Mouse (Mus musculus): Measurements from ENCODE around the gene Sept6.

Sept6 gene

GRCm38 (mm10) chrX:36863766-36864608, 127.6 kb downstream of the Sept6 start:
- peak; percentile 19 for DNase-seq (ENCODE audit: low spot score)
